Mouse (Mus musculus): ENCODE measurements around the gene Sik3. TPM values are rescaled to one million over a fixed set of nuclear protein-coding genes. Genes with fewer than 3 reads are reported as not detected.

Gene Sik3
- 30.1 and 30.4 TPM in 2 replicates for polyA plus RNA-seq (2012; rRNA removed)

- H3K4me1 ChIP-seq (ENCODE audit: control insufficient read depth, insufficient read depth, low read length), result peaks cover 16% of the 10 kb centered on the region
- no peaks in the 10 kb centered on the region; the same call in 1 of the 2 replicates for H3K36me3 ChIP-seq (ENCODE audit: control insufficient read depth, insufficient read depth, low read length)
- H3K27ac ChIP-seq (ENCODE audit: control insufficient read depth, insufficient read depth, low read depth, low read length), result peak within 1 kb of the TSS; percentile 81
- TF ChIP-seq CTCF (IDR thresholded peaks at IDR 0.05; ENCODE audit: control insufficient read depth, insufficient read depth, insufficient replicate concordance, low read depth, low read length) (peak; percentile 39; the same call in 1 of the 2 replicates), POLR2A (IDR thresholded peaks at IDR 0.05; ENCODE audit: control insufficient read depth, low read depth, low read length) (peak; percentile 74; the same call in 1 of the 2 replicates)
- peak within 1 kb of the TSS; percentile 97 for H3K4me3 ChIP-seq (ENCODE audit: control insufficient read depth, low read depth, low read length)
- no peaks in the 10 kb centered on the region for H3K27me3 ChIP-seq (ENCODE audit: control insufficient read depth, insufficient read depth, low read length)
Measured at GRCm38 (mm10) chr9:46012091-46013008, at the start of gene Sik3, which contains the start of gene Pafah1b2. Gene Sik3 (plus strand): TSS chr9:46012820. Gene Pafah1b2 (minus strand): TSS chr9:46012690.

GRCm38 (mm10) chr9:45963577-45963976 is 49.0 kb upstream of the Sik3 start:
- Histone ChIP-seq H3K27ac (ENCODE audit: control insufficient read depth, insufficient read depth, low read depth, low read length) (no peak overlapping the region), H3K4me1 (ENCODE audit: control insufficient read depth, insufficient read depth, low read length) (no peaks in the 10 kb centered on the region), H3K27me3 (ENCODE audit: control insufficient read depth, insufficient read depth, low read length) (no peaks in the 10 kb centered on the region), H3K4me3 (ENCODE audit: control insufficient read depth, low read depth, low read length) (no peak overlapping the region), H3K36me3 (ENCODE audit: control insufficient read depth, insufficient read depth, low read length) (peaks cover under 1% of the 10 kb centered on the region)
- no peak for TF ChIP-seq CTCF (IDR thresholded peaks at IDR 0.05; ENCODE audit: control insufficient read depth, insufficient read depth, insufficient replicate concordance, low read depth, low read length)
- no peak for TF ChIP-seq POLR2A (IDR thresholded peaks at IDR 0.05; ENCODE audit: control insufficient read depth, low read depth, low read length)

DNA sequence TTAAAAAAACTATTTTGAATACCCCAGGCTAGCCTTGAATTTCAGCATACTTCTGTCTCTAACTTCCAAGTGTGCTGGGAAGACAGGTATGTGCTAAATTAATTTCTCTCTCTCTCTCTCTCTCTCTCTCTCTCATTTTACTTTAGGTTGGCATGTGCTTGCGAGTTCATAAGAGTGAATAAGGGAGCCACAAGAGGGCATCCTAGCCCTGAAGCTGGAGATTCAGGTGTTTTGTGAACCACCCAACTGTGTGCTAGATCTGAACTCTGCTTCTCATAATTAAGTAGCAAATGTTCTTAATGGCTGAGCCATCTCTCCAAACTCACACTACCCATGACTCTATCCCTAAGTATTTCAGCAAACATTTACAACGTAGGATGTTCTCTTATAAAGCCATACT is 35.7 kb upstream of the Sik3 start:
- Histone ChIP-seq H3K4me3 (ENCODE audit: control insufficient read depth, low read depth, low read length) (no peak overlapping the region), H3K36me3 (ENCODE audit: control insufficient read depth, insufficient read depth, low read length) (no peaks in the 10 kb centered on the region; the same call in none of the 2 replicates), H3K27ac (ENCODE audit: control insufficient read depth, insufficient read depth, low read depth, low read length) (no peak overlapping the region), H3K27me3 (ENCODE audit: control insufficient read depth, insufficient read depth, low read length) (no peaks in the 10 kb centered on the region), H3K4me1 (ENCODE audit: control insufficient read depth, insufficient read depth, low read length) (no peaks in the 10 kb centered on the region)
- TF ChIP-seq CTCF (IDR thresholded peaks at IDR 0.05; ENCODE audit: control insufficient read depth, insufficient read depth, insufficient replicate concordance, low read depth, low read length), result no peak
- TF ChIP-seq POLR2A (IDR thresholded peaks at IDR 0.05; ENCODE audit: control insufficient read depth, low read depth, low read length), result no peak

GRCm38 (mm10) chr9:45979778-45980177 is 32.8 kb upstream of the Sik3 start:
- no peaks in the 10 kb centered on the region for H3K27me3 ChIP-seq (ENCODE audit: control insufficient read depth, insufficient read depth, low read length)
- peaks cover 4% of the 10 kb centered on the region; the same call in 1 of the 2 replicates for H3K4me1 ChIP-seq (ENCODE audit: control insufficient read depth, insufficient read depth, low read length)
- H3K27ac ChIP-seq (ENCODE audit: control insufficient read depth, insufficient read depth, low read depth, low read length), result no peak overlapping the region
- no peaks in the 10 kb centered on the region; the same call in 1 of the 2 replicates for H3K36me3 ChIP-seq (ENCODE audit: control insufficient read depth, insufficient read depth, low read length)
- TF ChIP-seq POLR2A (IDR thresholded peaks at IDR 0.05; ENCODE audit: control insufficient read depth, low read depth, low read length) (no peak), CTCF (IDR thresholded peaks at IDR 0.05; ENCODE audit: control insufficient read depth, insufficient read depth, insufficient replicate concordance, low read depth, low read length) (no peak)
- no peak overlapping the region for H3K4me3 ChIP-seq (ENCODE audit: control insufficient read depth, low read depth, low read length)

DNA sequence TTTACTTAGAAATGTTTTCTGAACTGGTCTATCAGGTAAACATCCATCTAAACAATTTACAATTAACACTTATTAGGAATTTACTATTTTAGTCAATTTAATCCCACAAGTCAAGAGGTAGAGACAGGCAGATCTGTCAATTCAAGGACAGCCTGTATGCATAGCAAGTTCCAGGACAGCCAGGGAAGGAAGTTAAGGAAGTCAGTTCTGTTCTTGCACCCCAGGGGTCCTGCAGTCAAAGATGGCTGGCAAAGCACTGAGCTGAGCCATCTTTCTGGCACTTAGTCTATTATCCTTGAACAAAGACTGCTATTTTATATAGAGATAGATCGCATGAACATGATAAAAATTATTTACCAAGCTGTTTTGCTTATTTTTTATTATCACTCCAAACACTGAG is 32.0 kb upstream of the Sik3 start:
- Histone ChIP-seq H3K4me3 (ENCODE audit: control insufficient read depth, low read depth, low read length) (no peak overlapping the region), H3K27me3 (ENCODE audit: control insufficient read depth, insufficient read depth, low read length) (no peaks in the 10 kb centered on the region), H3K4me1 (ENCODE audit: control insufficient read depth, insufficient read depth, low read length) (peaks cover 4% of the 10 kb centered on the region; the same call in 1 of the 2 replicates), H3K36me3 (ENCODE audit: control insufficient read depth, insufficient read depth, low read length) (no peaks in the 10 kb centered on the region), H3K27ac (ENCODE audit: control insufficient read depth, insufficient read depth, low read depth, low read length) (no peak overlapping the region)
- TF ChIP-seq POLR2A (IDR thresholded peaks at IDR 0.05; ENCODE audit: control insufficient read depth, low read depth, low read length) (no peak), CTCF (IDR thresholded peaks at IDR 0.05; ENCODE audit: control insufficient read depth, insufficient read depth, insufficient replicate concordance, low read depth, low read length) (no peak)

DNA sequence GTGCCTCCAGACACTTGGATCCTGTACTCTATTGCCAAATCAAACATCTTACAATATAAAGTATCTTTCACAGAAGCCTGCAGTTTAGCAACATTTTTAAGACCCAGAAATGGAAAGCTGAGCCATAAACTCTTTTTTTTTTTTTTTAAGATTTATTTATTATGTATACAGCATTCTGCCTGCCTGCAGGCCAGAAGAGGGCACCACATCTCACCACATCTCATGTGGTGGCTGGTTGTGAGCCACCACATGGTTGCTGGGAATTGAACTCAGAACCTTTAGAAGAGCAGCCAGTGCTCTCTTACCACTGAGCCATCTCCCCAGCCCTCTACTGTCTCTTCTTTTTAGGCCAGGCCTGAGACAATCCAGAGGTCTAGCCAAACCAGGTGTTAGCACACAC is 31.3 kb upstream of the Sik3 start:
- H3K4me1 ChIP-seq (ENCODE audit: control insufficient read depth, insufficient read depth, low read length), result peaks cover 4% of the 10 kb centered on the region; the same call in 1 of the 2 replicates
- no peak for TF ChIP-seq CTCF (IDR thresholded peaks at IDR 0.05; ENCODE audit: control insufficient read depth, insufficient read depth, insufficient replicate concordance, low read depth, low read length)
- no peak overlapping the region for H3K4me3 ChIP-seq (ENCODE audit: control insufficient read depth, low read depth, low read length)
- H3K36me3 ChIP-seq (ENCODE audit: control insufficient read depth, insufficient read depth, low read length), result no peaks in the 10 kb centered on the region
- no peaks in the 10 kb centered on the region for H3K27me3 ChIP-seq (ENCODE audit: control insufficient read depth, insufficient read depth, low read length)
- H3K27ac ChIP-seq (ENCODE audit: control insufficient read depth, insufficient read depth, low read depth, low read length), result no peak overlapping the region

GRCm38 (mm10) chr9:45983676-45984408 is 28.8 kb upstream of the Sik3 start:
- H3K27me3 ChIP-seq (ENCODE audit: control insufficient read depth, insufficient read depth, low read length), result no peaks in the 10 kb centered on the region
- peak overlapping the region; percentile 87 for H3K4me3 ChIP-seq (ENCODE audit: control insufficient read depth, low read depth, low read length)
- peaks cover 4% of the 10 kb centered on the region; the same call in 1 of the 2 replicates for H3K4me1 ChIP-seq (ENCODE audit: control insufficient read depth, insufficient read depth, low read length)
- no peaks in the 10 kb centered on the region for H3K36me3 ChIP-seq (ENCODE audit: control insufficient read depth, insufficient read depth, low read length)
- H3K27ac ChIP-seq (ENCODE audit: control insufficient read depth, insufficient read depth, low read depth, low read length), result peak overlapping the region; percentile 96
- TF ChIP-seq CTCF (IDR thresholded peaks at IDR 0.05; ENCODE audit: control insufficient read depth, insufficient read depth, insufficient replicate concordance, low read depth, low read length) (no peak), POLR2A (IDR thresholded peaks at IDR 0.05; ENCODE audit: control insufficient read depth, low read depth, low read length) (no peak)
